Mouse (Mus musculus) testis, adult 2 months (tissue): Measurements from ENCODE around the gene Cyp2f2.

Source experiments
- CTCF ChIP-seq: fragments of 200-500 bp; IDR thresholded peaks from 2 replicates; pipeline ENCODE4 v1.5.1; 2012; ENCODE audit warnings: low read depth, mild to moderate bottlenecking, inconsistent platforms, low read length, moderate library complexity; ENCODE audit not compliant: control insufficient read depth, insufficient read depth, insufficient replicate concordance
- POLR2A ChIP-seq: fragments of 200-500 bp; IDR thresholded peaks from 2 replicates; pipeline ENCODE4 v1.6.1; 2012; ENCODE audit warnings: low read depth, mild to moderate bottlenecking, inconsistent platforms, low read length, moderate library complexity; ENCODE audit not compliant: control insufficient read depth

GRCm38 (mm10) chr7:27130521-27131370 is 11.0 kb downstream of the Cyp2f2 start:
- TF ChIP-seq CTCF (no peak), POLR2A (no peak)
